Mouse (Mus musculus) stomach, embryonic 14.5 days (tissue): ENCODE results near the gene Pdap1. TPM values are rescaled to one million over a fixed set of nuclear protein-coding genes. Genes with fewer than 3 reads are reported as not detected.
"Not testable (repeated sequence)": the region's sequence is repeated elsewhere in the genome, so short reads cannot be mapped to it uniquely, and the experiment has no call there.

Source experiments
- ATAC-seq: fragments of 200-750 bp; cut with Nextera tagmentation; 2 replicates; pipeline ENCODE4 v1.8.0; 2017; ENCODE audit warnings: low read depth, moderate TSS enrichment; ENCODE audit not compliant: insufficient number of reproducible peaks, insufficient read depth, low FRiP score
- H3K27ac ChIP-seq: fragments of 300-500 bp; sonication (generic); 2 replicates; pipeline ENCODE4 v1.5.1; 2014; ENCODE audit warnings: mild to moderate bottlenecking, low read length, moderate library complexity, mixed read lengths
- H3K27me3 ChIP-seq: fragments of 300-500 bp; sonication (generic); 2 replicates; pipeline ENCODE4 v1.6.1; 2014; ENCODE audit warnings: low read length, control low read depth, mixed read lengths; ENCODE audit not compliant: control insufficient read depth, insufficient read depth
- H3K36me3 ChIP-seq: fragments of 300-500 bp; sonication (generic); 2 replicates; pipeline ENCODE4 v1.6.1; 2014; ENCODE audit warnings: mild to moderate bottlenecking, control low read depth, low read length, moderate library complexity, mixed read lengths; ENCODE audit not compliant: control insufficient read depth, insufficient read depth
- H3K4me1 ChIP-seq: fragments of 300-500 bp; sonication (generic); 2 replicates; pipeline ENCODE4 v1.6.1; 2014; ENCODE audit warnings: low read length, control low read depth, mixed read lengths; ENCODE audit not compliant: control insufficient read depth, insufficient read depth
- H3K4me2 ChIP-seq: fragments of 300-500 bp; sonication (generic); replicated peaks from 2 replicates; pipeline ENCODE4 v1.6.1; 2014; ENCODE audit warnings: low read depth, low read length, control low read depth
- H3K4me3 ChIP-seq: fragments of 300-500 bp; sonication (generic); 2 replicates; pipeline ENCODE4 v1.5.1; 2014; ENCODE audit warnings: low read depth, low read length, control low read depth
- H3K9ac ChIP-seq: fragments of 300-500 bp; sonication (generic); replicated peaks from 2 replicates; pipeline ENCODE4 v1.6.1; 2014; ENCODE audit warnings: low read depth, mild to moderate bottlenecking, control low read depth, low read length, moderate library complexity, mixed read lengths
- H3K9me3 ChIP-seq: fragments of 300-500 bp; sonication (generic); 2 replicates; pipeline ENCODE4 v1.6.1; 2016; ENCODE audit warnings: low read depth, low read length, control low read depth; ENCODE audit not compliant: control insufficient read depth
- WGBS: fragments of 180-500 bp; shearing (Covaris S2); extraction: QIAGEN DNeasy Blood & Tissue Kit; methylation state at CpG from one replicate; pipeline ENCODE4 v1.1.7; 2014; 5-methylcytosine and 5-hydroxymethylcytosine counted together
- polyA plus RNA-seq: library from polyadenylated mRNA; unstranded; fragments of >200 nt; fragmentation: Nextera tagmentation; extraction: Ambion mirVana; gene quantifications from 2 replicates; pipeline ENCODE4 v1.2.1, GENCODE M21; 2014

Gene Pdap1
- polyA plus RNA-seq, 1 experiment from 2014 or later: 111 TPM

DNA sequence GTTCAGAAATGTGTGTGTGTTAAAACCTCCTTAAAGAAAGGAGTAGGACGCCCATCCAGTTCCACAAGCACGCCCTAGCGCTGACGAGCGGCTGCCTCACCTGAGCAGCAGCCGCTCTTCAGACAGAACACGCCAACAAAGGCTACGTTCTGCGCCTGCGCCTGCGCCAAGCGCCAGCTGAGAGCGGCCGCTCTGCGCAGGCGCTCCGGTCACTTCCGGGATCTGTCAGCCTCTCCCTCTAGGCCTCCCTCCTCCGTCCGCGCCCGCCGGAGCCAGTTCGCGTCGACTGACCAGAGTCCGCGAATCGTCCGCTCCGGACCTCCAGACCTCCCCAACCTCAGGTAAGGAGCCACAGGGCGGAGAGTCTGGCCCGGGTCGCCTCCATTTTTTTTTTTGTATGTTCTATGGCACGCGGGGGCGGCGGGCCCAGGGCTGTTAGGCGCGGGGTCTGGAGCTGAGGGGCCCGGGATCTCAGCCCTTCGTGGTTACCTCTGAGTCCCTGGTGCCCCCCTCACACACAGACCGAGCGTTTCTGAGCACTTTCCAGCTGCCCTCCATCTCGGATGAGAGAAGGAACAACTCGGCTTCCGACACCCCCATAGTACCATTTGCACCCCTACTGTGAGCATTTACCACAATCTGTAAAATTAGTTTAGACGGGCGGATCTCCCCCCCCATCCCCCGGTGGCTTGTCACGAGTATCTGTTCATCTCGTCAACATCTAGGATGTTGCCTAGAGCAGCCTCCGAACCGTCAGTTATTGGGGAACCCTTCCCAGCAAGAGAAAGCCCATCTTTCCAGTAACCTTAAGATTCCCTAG is 56.2 kb downstream of the Pdap1 start, which contains the start of the genes Arpc1a and Kpna7:
Arpc1a (plus strand) TSS at position 199 of the 820 bp plus-strand sequence.
Kpna7 (minus strand) TSS at position 399 of the 820 bp plus-strand sequence.
- peak; percentile 97 for ATAC-seq

DNA sequence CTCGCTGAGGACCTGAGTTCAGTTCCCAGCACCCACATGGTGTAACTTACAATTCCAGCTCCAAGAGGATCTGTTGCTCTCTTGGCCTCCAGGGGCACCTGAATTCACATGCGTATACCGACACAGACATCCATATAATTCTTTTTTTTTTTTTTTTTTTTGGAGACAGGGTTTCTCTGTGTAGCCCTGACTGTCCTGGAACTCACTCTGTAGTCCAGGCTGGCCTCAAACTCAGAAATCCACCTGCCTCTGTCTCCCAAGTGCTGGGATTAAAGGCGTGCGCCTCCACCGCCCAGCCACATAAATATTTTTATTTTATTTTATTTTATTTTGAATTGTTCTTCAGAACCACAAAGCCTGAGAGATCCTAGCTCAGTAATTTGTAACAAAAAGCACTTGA is 56.8 kb downstream of the Pdap1 start:
- ATAC-seq, H3K4me1 ChIP-seq, H3K27me3 ChIP-seq, H3K36me3 ChIP-seq, H3K9me3 ChIP-seq, H3K9ac ChIP-seq: not testable (repeated sequence)
- H3K4me2 ChIP-seq: peak overlapping the region; percentile 87
- H3K27ac ChIP-seq: peak overlapping the region; percentile 39; the same call in 1 of the 2 replicates
- H3K4me3 ChIP-seq: peak overlapping the region; percentile 89
- WGBS: 46% methylated on average over 6 of the region's 6 CpGs

More for the DNA sequence above, 56.2 kb downstream of the Pdap1 start, which contains the start of the genes Arpc1a and Kpna7:
- H3K27ac ChIP-seq: peak within 1 kb of the TSS; percentile 39; the same call in 1 of the 2 replicates
- peak within 1 kb of the TSS; percentile 87 for H3K9ac ChIP-seq
- no peaks in the 10 kb centered on the region for H3K9me3 ChIP-seq
- under 1% methylated on average over 54 of the region's 54 CpGs for WGBS
- peaks cover 9% of the 10 kb centered on the region; the same call in 1 of the 2 replicates for H3K4me1 ChIP-seq
- no peaks in the 10 kb centered on the region for H3K36me3 ChIP-seq
- H3K4me2 ChIP-seq: peak within 1 kb of the TSS; percentile 87
- peak within 1 kb of the TSS; percentile 89 for H3K4me3 ChIP-seq
- no peaks in the 10 kb centered on the region for H3K27me3 ChIP-seq

DNA sequence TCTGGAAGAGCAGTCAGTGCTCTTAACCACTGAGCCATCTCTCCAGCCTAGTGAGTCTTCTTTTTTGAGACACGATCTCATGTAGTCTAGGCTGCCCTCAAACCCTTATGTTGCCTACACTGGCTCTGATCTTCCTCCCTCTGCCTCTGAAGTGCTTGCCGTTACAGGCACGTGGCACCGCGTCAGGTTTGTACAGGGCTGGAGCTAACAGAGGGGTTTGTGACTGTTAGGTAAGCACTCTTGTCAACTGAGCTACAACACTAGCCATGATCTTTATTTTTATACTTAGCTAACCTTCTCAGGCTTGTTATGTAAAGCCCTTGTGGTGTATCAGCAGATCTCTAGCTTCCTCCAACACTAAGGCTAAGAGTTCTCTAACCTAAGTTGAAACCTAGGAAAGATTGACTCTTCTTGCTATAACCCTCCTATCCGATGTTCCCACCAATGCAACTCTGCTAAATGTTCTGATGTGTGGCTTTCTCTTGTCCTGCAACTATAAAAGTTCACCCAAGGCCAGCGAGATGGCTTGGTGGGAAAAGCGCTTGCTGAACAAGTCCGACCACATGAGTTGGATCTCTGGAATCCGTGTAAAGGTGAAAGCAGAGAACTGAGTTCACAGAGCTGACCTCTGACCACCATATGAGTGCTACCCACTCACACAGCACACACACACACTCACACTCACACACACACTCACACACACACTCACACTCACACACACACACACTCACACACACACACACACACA is 58.0 kb downstream of the Pdap1 start:
- Histone ChIP-seq H3K36me3 (no peaks in the 10 kb centered on the region), H3K4me3 (no peak overlapping the region), H3K27me3 (no peaks in the 10 kb centered on the region), H3K27ac (no peak overlapping the region), H3K9me3 (no peaks in the 10 kb centered on the region), H3K4me1 (peaks cover 9% of the 10 kb centered on the region; the same call in 1 of the 2 replicates), H3K9ac (no peak overlapping the region), H3K4me2 (no peak overlapping the region)
- WGBS: 83% methylated on average over 10 of the region's 10 CpGs
- no peak for ATAC-seq

Other genes starting within 250 kb of the Pdap1 start
- gene Smurf1, start 174.4 kb downstream of the Pdap1 start, polyA plus RNA-seq: 15.6 and 21.7 TPM in 2 replicates
- gene Gm4871, start 107.5 kb downstream of the Pdap1 start, polyA plus RNA-seq: not detected in 2 replicates
- not detected in 2 replicates for gene 1700018F24Rik, start 97.2 kb downstream of the Pdap1 start, polyA plus RNA-seq
- 150 and 152 TPM in 2 replicates for gene Arpc1a, start 56.4 kb downstream of the Pdap1 start, polyA plus RNA-seq
- gene Kpna7, start 56.2 kb downstream of the Pdap1 start, polyA plus RNA-seq: not detected in 2 replicates
- 144 and 163 TPM in 2 replicates for gene Arpc1b, start 26.0 kb downstream of the Pdap1 start, polyA plus RNA-seq
- 186 and 191 TPM in 2 replicates for gene Bud31, start 124 bp upstream of the Pdap1 start, polyA plus RNA-seq
- gene Ptcd1, start 26.9 kb upstream of the Pdap1 start, polyA plus RNA-seq: 11.4 and 12.1 TPM in 2 replicates
- gene Cpsf4, start 27.0 kb upstream of the Pdap1 start, polyA plus RNA-seq: 26.4 and 28.2 TPM in 2 replicates
- gene Atp5j2, start 51.8 kb upstream of the Pdap1 start, polyA plus RNA-seq: 576 and 654 TPM in 2 replicates
- 9.0 and 9.6 TPM in 2 replicates for gene Zkscan14, start 61.6 kb upstream of the Pdap1 start, polyA plus RNA-seq
- 13.6 and 13.9 TPM in 2 replicates for gene Zkscan5, start 64.3 kb upstream of the Pdap1 start, polyA plus RNA-seq
- 39.8 and 42.0 TPM in 2 replicates for gene Zfp655, start 91.5 kb upstream of the Pdap1 start, polyA plus RNA-seq
- 0.80 and 1.6 TPM in 2 replicates for gene Zscan25, start 140.3 kb upstream of the Pdap1 start, polyA plus RNA-seq
- gene Cyp3a57, start 205.0 kb upstream of the Pdap1 start, polyA plus RNA-seq: not detected in 2 replicates